Mouse (Mus musculus): ENCODE results near the gene Lcn3. TPM values are rescaled to one million over a fixed set of nuclear protein-coding genes. Genes with fewer than 3 reads are reported as not detected.
"Not testable (repeated sequence)": the region's sequence is repeated elsewhere in the genome, so short reads cannot be mapped to it uniquely, and the experiment has no call there.

Lcn3 gene
- not detected in 2 replicates for polyA plus RNA-seq (2016; fragmentation: Nextera tagmentation; extraction: Ambion mirVana)

- Histone ChIP-seq H3K27me3 (no peaks in the 10 kb centered on the region), H3K4me2 (replicated peaks) (no peak within 1 kb of the TSS), H3K4me3 (no peak within 1 kb of the TSS), H3K9ac (no peak within 1 kb of the TSS), H3K9me3 (replicated peaks) (no peaks in the 10 kb centered on the region), H3K27ac (no peak within 1 kb of the TSS), H3K36me3 (no peaks in the 10 kb centered on the region), H3K4me1 (no peaks in the 10 kb centered on the region)
- 56% methylated on average over 2 of the region's 2 CpGs for WGBS
- ATAC-seq (ENCODE audit: low FRiP score), result no peak
Observed at GRCm38 (mm10) chr2:25765269-25765668, at the start of gene Lcn3. Lcn3 (plus strand) TSS chr2:25765569.

- Histone ChIP-seq H3K9me3 (replicated peaks) (no peaks in the 10 kb centered on the region), H3K4me1 (no peaks in the 10 kb centered on the region), H3K4me2 (replicated peaks) (no peak overlapping the region), H3K27me3 (no peaks in the 10 kb centered on the region), H3K9ac (no peak overlapping the region), H3K4me3 (no peak overlapping the region), H3K36me3 (no peaks in the 10 kb centered on the region), H3K27ac (no peak overlapping the region)
- ATAC-seq (ENCODE audit: low FRiP score), result no peak
Observed at GRCm38 (mm10) chr2:25717222-25717621, 48.1 kb upstream of the Lcn3 start.

- no peak for ATAC-seq (ENCODE audit: low FRiP score)
- H3K27me3 ChIP-seq, result no peaks in the 10 kb centered on the region
- H3K27ac ChIP-seq, result no peak overlapping the region
- H3K4me2 ChIP-seq (replicated peaks), result no peak overlapping the region
- no peak overlapping the region for H3K4me3 ChIP-seq
- H3K9me3 ChIP-seq (replicated peaks), result no peaks in the 10 kb centered on the region
- H3K9ac ChIP-seq, result no peak overlapping the region
- no peaks in the 10 kb centered on the region for H3K4me1 ChIP-seq
- WGBS, result 63% methylated on average over 2 of the region's 2 CpGs
- H3K36me3 ChIP-seq, result no peaks in the 10 kb centered on the region
Observed at GRCm38 (mm10) chr2:25733199-25733930, 32.0 kb upstream of the Lcn3 start.

- H3K4me2 ChIP-seq (replicated peaks); ATAC-seq (ENCODE audit: low FRiP score); H3K9ac ChIP-seq; H3K36me3 ChIP-seq; H3K27me3 ChIP-seq; H3K27ac ChIP-seq; H3K9me3 ChIP-seq (replicated peaks); H3K4me3 ChIP-seq; H3K4me1 ChIP-seq: not testable (repeated sequence)
- WGBS, result 84% methylated on average over 3 of the region's 3 CpGs
Observed at GRCm38 (mm10) chr2:25736709-25737108, 28.7 kb upstream of the Lcn3 start, which contains the start of gene Obp2b. Obp2b (plus strand) TSS chr2:25737009.

GRCm38 (mm10) chr2:25741671-25742070 lies 23.7 kb upstream of the Lcn3 start:
- H3K4me1 ChIP-seq, result no peaks in the 10 kb centered on the region
- H3K9ac ChIP-seq, result no peak overlapping the region
- no peak overlapping the region for H3K4me2 ChIP-seq (replicated peaks)
- H3K27me3 ChIP-seq, result no peaks in the 10 kb centered on the region
- H3K27ac ChIP-seq, result no peak overlapping the region
- H3K36me3 ChIP-seq, result no peaks in the 10 kb centered on the region
- H3K9me3 ChIP-seq (replicated peaks), result no peaks in the 10 kb centered on the region
- 77% methylated on average over 1 of the region's 1 CpGs for WGBS
- H3K4me3 ChIP-seq, result no peak overlapping the region
- ATAC-seq (ENCODE audit: low FRiP score), result no peak

GRCm38 (mm10) chr2:25754201-25754600 lies 11.2 kb upstream of the Lcn3 start:
- Histone ChIP-seq H3K9ac (no peak overlapping the region), H3K36me3 (no peaks in the 10 kb centered on the region), H3K9me3 (replicated peaks) (no peaks in the 10 kb centered on the region), H3K4me1 (no peaks in the 10 kb centered on the region), H3K27me3 (no peaks in the 10 kb centered on the region), H3K4me2 (replicated peaks) (no peak overlapping the region), H3K4me3 (no peak overlapping the region), H3K27ac (no peak overlapping the region)
- 91% methylated on average over 1 of the region's 1 CpGs for WGBS
- no peak for ATAC-seq (ENCODE audit: low FRiP score)

- WGBS, result 56% methylated on average over 4 of the region's 4 CpGs
- no peak overlapping the region for H3K9ac ChIP-seq
- ATAC-seq (ENCODE audit: low FRiP score), result no peak
- no peaks in the 10 kb centered on the region for H3K9me3 ChIP-seq (replicated peaks)
- no peak overlapping the region for H3K27ac ChIP-seq
- no peak overlapping the region for H3K4me3 ChIP-seq
- no peaks in the 10 kb centered on the region for H3K27me3 ChIP-seq
- H3K4me2 ChIP-seq (replicated peaks), result no peak overlapping the region
- H3K36me3 ChIP-seq, result no peaks in the 10 kb centered on the region
- H3K4me1 ChIP-seq, result no peaks in the 10 kb centered on the region
Observed at GRCm38 (mm10) chr2:25758064-25758625, 7.2 kb upstream of the Lcn3 start.

- no peaks in the 10 kb centered on the region for H3K36me3 ChIP-seq
- H3K9me3 ChIP-seq (replicated peaks), result no peaks in the 10 kb centered on the region
- H3K4me1 ChIP-seq, result no peaks in the 10 kb centered on the region
- H3K27me3 ChIP-seq, result no peaks in the 10 kb centered on the region
- no peak overlapping the region for H3K9ac ChIP-seq
- ATAC-seq (ENCODE audit: low FRiP score), result no peak
- no peak overlapping the region for H3K4me3 ChIP-seq
- H3K27ac ChIP-seq, result no peak overlapping the region
- no peak overlapping the region for H3K4me2 ChIP-seq (replicated peaks)
- 85% methylated on average over 4 of the region's 4 CpGs for WGBS
Observed at GRCm38 (mm10) chr2:25767764-25768163, 2.4 kb downstream of the Lcn3 start.

GRCm38 (mm10) chr2:25773507-25773906 lies 8.1 kb downstream of the Lcn3 start:
- no peak for ATAC-seq (ENCODE audit: low FRiP score)
- no peaks in the 10 kb centered on the region for H3K4me1 ChIP-seq
- no peaks in the 10 kb centered on the region for H3K36me3 ChIP-seq
- H3K27me3 ChIP-seq, result no peaks in the 10 kb centered on the region
- no peak overlapping the region for H3K27ac ChIP-seq
- H3K9ac ChIP-seq, result no peak overlapping the region
- WGBS, result 91% methylated on average over 2 of the region's 2 CpGs
- no peak overlapping the region for H3K4me2 ChIP-seq (replicated peaks)
- H3K9me3 ChIP-seq (replicated peaks), result no peaks in the 10 kb centered on the region
- H3K4me3 ChIP-seq, result no peak overlapping the region

GRCm38 (mm10) chr2:25774640-25775039 lies 9.3 kb downstream of the Lcn3 start:
- H3K9ac ChIP-seq, result no peak overlapping the region
- H3K36me3 ChIP-seq, result no peaks in the 10 kb centered on the region
- no peaks in the 10 kb centered on the region for H3K4me1 ChIP-seq
- no peak overlapping the region for H3K4me2 ChIP-seq (replicated peaks)
- no peak for ATAC-seq (ENCODE audit: low FRiP score)
- H3K27me3 ChIP-seq, result no peaks in the 10 kb centered on the region
- no peak overlapping the region for H3K4me3 ChIP-seq
- H3K27ac ChIP-seq, result no peak overlapping the region
- WGBS, result 82% methylated on average over 2 of the region's 2 CpGs
- H3K9me3 ChIP-seq (replicated peaks), result no peaks in the 10 kb centered on the region

GRCm38 (mm10) chr2:25775991-25776390 lies 10.6 kb downstream of the Lcn3 start:
- no peak overlapping the region for H3K9ac ChIP-seq
- H3K4me2 ChIP-seq (replicated peaks), result no peak overlapping the region
- H3K4me1 ChIP-seq, result no peaks in the 10 kb centered on the region
- ATAC-seq (ENCODE audit: low FRiP score), result no peak
- H3K9me3 ChIP-seq (replicated peaks), result no peaks in the 10 kb centered on the region
- H3K4me3 ChIP-seq, result no peak overlapping the region
- H3K27me3 ChIP-seq, result no peaks in the 10 kb centered on the region
- no peak overlapping the region for H3K27ac ChIP-seq
- 80% methylated on average over 3 of the region's 3 CpGs for WGBS
- no peaks in the 10 kb centered on the region for H3K36me3 ChIP-seq

GRCm38 (mm10) chr2:25776717-25777116 lies 11.3 kb downstream of the Lcn3 start, which contains the start of gene Lcn11:
Lcn11 (plus strand) TSS chr2:25777017.
- no peak within 1 kb of the TSS for H3K4me3 ChIP-seq
- no peak within 1 kb of the TSS for H3K27ac ChIP-seq
- H3K4me2 ChIP-seq (replicated peaks), result no peak within 1 kb of the TSS
- no peaks in the 10 kb centered on the region for H3K27me3 ChIP-seq
- WGBS, result 89% methylated on average over 1 of the region's 1 CpGs
- no peak for ATAC-seq (ENCODE audit: low FRiP score)
- no peak within 1 kb of the TSS for H3K9ac ChIP-seq
- no peaks in the 10 kb centered on the region for H3K4me1 ChIP-seq
- H3K36me3 ChIP-seq, result no peaks in the 10 kb centered on the region
- no peaks in the 10 kb centered on the region for H3K9me3 ChIP-seq (replicated peaks)

GRCm38 (mm10) chr2:25779076-25779475 lies 13.7 kb downstream of the Lcn3 start:
- Histone ChIP-seq H3K9me3 (replicated peaks) (no peaks in the 10 kb centered on the region), H3K36me3 (no peaks in the 10 kb centered on the region), H3K4me2 (replicated peaks) (no peak overlapping the region), H3K4me1 (no peaks in the 10 kb centered on the region), H3K9ac (no peak overlapping the region), H3K4me3 (no peak overlapping the region), H3K27me3 (no peaks in the 10 kb centered on the region), H3K27ac (no peak overlapping the region)
- ATAC-seq (ENCODE audit: low FRiP score), result no peak
- WGBS, result 91% methylated on average over 9 of the region's 9 CpGs
